Mouse (Mus musculus) gastrocnemius, adult 2 months (tissue): Measurements from ENCODE around the gene Tbxa2r. TPM values are rescaled to one million over a fixed set of nuclear protein-coding genes. Genes with fewer than 3 reads are reported as not detected.
A peak's percentile ranks its signal among the peaks of the same experiment; 100 is the strongest.

Experiments used
- DNase-seq: peaks from one replicate; pipeline ENCODE4 v3.0.0; 2022
- H3K27ac ChIP-seq: fragments of 200-600 bp; 2 replicates; pipeline ENCODE4 v1.8.1; 2022; ENCODE audit warnings: mild to moderate bottlenecking
- H3K4me3 ChIP-seq: fragments of 200-600 bp; 2 replicates; pipeline ENCODE4 v1.8.1; 2022; ENCODE audit warnings: mild to moderate bottlenecking, moderate library complexity
- CTCF ChIP-seq: fragments of 200-600 bp; IDR thresholded peaks from 2 replicates; pipeline ENCODE4 v1.8.1; 2022; ENCODE audit warnings: antibody characterized with exemption, mild to moderate bottlenecking, moderate library complexity
- intact Hi-C: fragments of 180-260 bp; cut with DNase I; formaldehyde crosslinking; loops from one replicate; pipeline ENCODE4 v1.15.1; 2025
- total RNA-seq, 2 experiments: library from RNA; stranded (reverse); gene quantifications; 2 replicates each; pipeline ENCODE4 v1.2.3; 2021

Tbxa2r gene
- total RNA-seq, 2 experiments from 2014 or later = 0.43 to 0.75 TPM

GRCm38 (mm10) chr10:81342686-81343505 lies 14.4 kb downstream of the Tbxa2r start, which contains the start of gene Gipc3:
Gene Gipc3, minus strand, starts transcription at chr10:81343266.
- TF ChIP-seq CTCF = no peak
- intact Hi-C loops = loop anchor here (2.0 kb wide), 1 partner anchor 18 kb away; no protein-coding TSS in a partner anchor
- Histone ChIP-seq H3K4me3 (peak within 1 kb of the TSS; percentile 78), H3K27ac (peak within 1 kb of the TSS; percentile 69)
- DNase-seq = no peak

- peak; percentile 39 for TF ChIP-seq CTCF
- H3K4me3 ChIP-seq = no peak overlapping the region
- no peak for DNase-seq
- intact Hi-C loops = no loop called here
- no peak overlapping the region for H3K27ac ChIP-seq
Measured at GRCm38 (mm10) chr10:81344421-81345161, 16.1 kb downstream of the Tbxa2r start.

GRCm38 (mm10) chr10:81345162-81345534 lies 16.6 kb downstream of the Tbxa2r start:
- Histone ChIP-seq H3K27ac (no peak overlapping the region), H3K4me3 (no peak overlapping the region)
- no peak for TF ChIP-seq CTCF
- intact Hi-C loops = no loop called here
- no peak for DNase-seq

- no peak for DNase-seq
- H3K4me3 ChIP-seq = peak overlapping the region; percentile 18
- TF ChIP-seq CTCF = no peak
- intact Hi-C loops = no loop called here
- H3K27ac ChIP-seq = 0 out of 2 replicates have a peak overlapping the region, but pooled peaks have one; percentile 12
Measured at GRCm38 (mm10) chr10:81346453-81347067, 18.0 kb downstream of the Tbxa2r start.

GRCm38 (mm10) chr10:81349146-81349545 lies 20.6 kb downstream of the Tbxa2r start:
- intact Hi-C loops = loop anchor here (2.0 kb wide), 1 partner anchor 26 kb away; no protein-coding TSS in a partner anchor
- TF ChIP-seq CTCF = no peak
- DNase-seq = no peak
- H3K4me3 ChIP-seq = peak overlapping the region; percentile 99
- peak overlapping the region; percentile 96 for H3K27ac ChIP-seq

GRCm38 (mm10) chr10:81349961-81350350 lies 21.4 kb downstream of the Tbxa2r start:
- TF ChIP-seq CTCF = no peak
- no peak for DNase-seq
- intact Hi-C loops = loop anchor here (2.0 to 5.0 kb wide), 2 partner anchors 27 to 58 kb away; partner anchors contain the start of genes Pip5k1c and Tjp3
- peak overlapping the region; percentile 96 for H3K27ac ChIP-seq
- peak overlapping the region; percentile 99 for H3K4me3 ChIP-seq

GRCm38 (mm10) chr10:81350351-81351063 lies 22.0 kb downstream of the Tbxa2r start, which contains the start of gene Hmg20b:
Gene Hmg20b, minus strand, starts transcription at chr10:81350480.
- intact Hi-C loops = loop anchor here (5.0 kb wide), 1 partner anchor 58 kb away; the partner anchor contains the start of genes Pip5k1c and Tjp3
- peak; percentile 100 for DNase-seq
- peak; percentile 91 for TF ChIP-seq CTCF
- Histone ChIP-seq H3K27ac (peak within 1 kb of the TSS; percentile 96), H3K4me3 (peak within 1 kb of the TSS; percentile 99)

GRCm38 (mm10) chr10:81351678-81352291 lies 23.3 kb downstream of the Tbxa2r start:
- no peak for DNase-seq
- Histone ChIP-seq H3K4me3 (no peak overlapping the region), H3K27ac (peak overlapping the region; percentile 93; the same call in 1 of the 2 replicates)
- no peak for TF ChIP-seq CTCF
- intact Hi-C loops = loop anchor here (5.0 kb wide), 1 partner anchor 59 kb away; the partner anchor contains the start of genes Pip5k1c and Tjp3

GRCm38 (mm10) chr10:81354738-81355477 lies 26.4 kb downstream of the Tbxa2r start:
- intact Hi-C loops = loop anchor here (5.0 kb wide), 1 partner anchor 63 kb away; the partner anchor contains the start of genes Pip5k1c and Tjp3
- no peak for TF ChIP-seq CTCF
- Histone ChIP-seq H3K27ac (no peak overlapping the region), H3K4me3 (no peak overlapping the region)
- no peak for DNase-seq

- TF ChIP-seq CTCF = no peak
- H3K27ac ChIP-seq = no peak overlapping the region
- DNase-seq = no peak
- intact Hi-C loops = no loop called here
- no peak overlapping the region for H3K4me3 ChIP-seq
Measured at GRCm38 (mm10) chr10:81355533-81355932, 27.0 kb downstream of the Tbxa2r start.
